Mouse (Mus musculus) ovary, adult 18-20 months (tissue): ENCODE results near the gene Spn.
"Not testable (repeated sequence)": the region's sequence is repeated elsewhere in the genome, so short reads cannot be mapped to it uniquely, and the experiment has no call there.

Experiments used
- DNase-seq: peaks from one replicate; pipeline ENCODE4 v3.0.0; 2022; ENCODE audit warnings: low spot score, mixed read lengths

Spn gene

GRCm38 (mm10) chr7:127105551-127105950 is 32.1 kb downstream of the Spn start:
- DNase-seq: no peak

- peak; percentile 59 for DNase-seq
Observed at GRCm38 (mm10) chr7:127104560-127105332, 32.9 kb downstream of the Spn start.

- DNase-seq: peak; percentile 45
Observed at GRCm38 (mm10) chr7:127103960-127104359, 33.7 kb downstream of the Spn start.

- no peak for DNase-seq
Observed at GRCm38 (mm10) chr7:127102148-127102547, 35.5 kb downstream of the Spn start.

GRCm38 (mm10) chr7:127101451-127102016 is 36.1 kb downstream of the Spn start:
- DNase-seq: peak; percentile 50

GRCm38 (mm10) chr7:127099528-127099927 is 38.1 kb downstream of the Spn start:
- no peak for DNase-seq

- no peak for DNase-seq
Observed at GRCm38 (mm10) chr7:127098950-127099349, 38.7 kb downstream of the Spn start.

- no peak for DNase-seq
Observed at GRCm38 (mm10) chr7:127098521-127098920, 39.1 kb downstream of the Spn start.

- DNase-seq: no peak
Observed at GRCm38 (mm10) chr7:127096456-127096855, 41.2 kb downstream of the Spn start.

GRCm38 (mm10) chr7:127093914-127094313 is 43.7 kb downstream of the Spn start:
- DNase-seq: no peak

- DNase-seq: peak; percentile 54
Observed at GRCm38 (mm10) chr7:127091114-127091896, 46.3 kb downstream of the Spn start, which contains the start of gene AI467606. TSS of gene AI467606 (plus strand) at chr7:127091359.

GRCm38 (mm10) chr7:127090154-127091113 is 47.2 kb downstream of the Spn start:
- DNase-seq: no peak

GRCm38 (mm10) chr7:127088901-127089845 is 48.5 kb downstream of the Spn start:
- no peak for DNase-seq

- no peak for DNase-seq
Observed at GRCm38 (mm10) chr7:127088083-127088482, 49.5 kb downstream of the Spn start.

GRCm38 (mm10) chr7:127087278-127088010 is 50.2 kb downstream of the Spn start, which contains the start of gene Zg16:
TSS of gene Zg16 (minus strand) at chr7:127087328.
- DNase-seq: not testable (repeated sequence)

- DNase-seq: not testable (repeated sequence)
Observed at GRCm38 (mm10) chr7:127085751-127086150, 51.9 kb downstream of the Spn start.

- no peak for DNase-seq
Observed at GRCm38 (mm10) chr7:127084794-127085193, 52.8 kb downstream of the Spn start.

GRCm38 (mm10) chr7:127083689-127084088 is 53.9 kb downstream of the Spn start:
- DNase-seq: no peak

GRCm38 (mm10) chr7:127082995-127083394 is 54.6 kb downstream of the Spn start:
- no peak for DNase-seq

GRCm38 (mm10) chr7:127082271-127082670 is 55.4 kb downstream of the Spn start:
- no peak for DNase-seq
